Mouse (Mus musculus) heart, adult 2 months (tissue): ENCODE measurements around the gene Klkb1. TPM values are rescaled to one million over a fixed set of nuclear protein-coding genes. Genes with fewer than 3 reads are reported as not detected.

Experiments used
- DNase-seq, 2 experiments: peaks; one replicate each; pipeline ENCODE4 v3.0.0; 2021
- H3K27ac ChIP-seq: fragments of 200-600 bp; 2 replicates; pipeline ENCODE4 v1.8.1; 2022
- H3K27me3 ChIP-seq: fragments of 200-500 bp; 2 replicates; pipeline ENCODE4 v1.6.1; 2012; ENCODE audit warnings: mild to moderate bottlenecking, low read length, inconsistent platforms, mixed read lengths; ENCODE audit not compliant: control insufficient read depth, insufficient read depth
- H3K36me3 ChIP-seq: fragments of 200-500 bp; 2 replicates; pipeline ENCODE4 v1.6.1; 2012; ENCODE audit warnings: low read length, inconsistent platforms; ENCODE audit not compliant: control insufficient read depth, insufficient read depth
- H3K4me1 ChIP-seq: fragments of 200-500 bp; 2 replicates; pipeline ENCODE4 v1.6.1; 2011; ENCODE audit warnings: low read length; ENCODE audit not compliant: control insufficient read depth, insufficient read depth
- H3K4me3 ChIP-seq: fragments of 200-600 bp; 2 replicates; pipeline ENCODE4 v1.8.1; 2022
- H3K79me2 ChIP-seq: fragments of 200-500 bp; replicated peaks from 2 replicates; pipeline ENCODE4 v1.6.1; 2012; ENCODE audit warnings: mild to moderate bottlenecking, inconsistent platforms, low read length, moderate library complexity, mixed read lengths; ENCODE audit not compliant: control insufficient read depth, insufficient read depth
- H3K9ac ChIP-seq: fragments of 200-500 bp; 2 replicates; pipeline ENCODE4 v1.6.1; 2012; ENCODE audit warnings: low read depth, mild to moderate bottlenecking, control low read depth, inconsistent platforms, low read length, mixed read lengths
- CTCF ChIP-seq: fragments of 200-600 bp; IDR thresholded peaks from 2 replicates; pipeline ENCODE4 v1.8.1; 2022; ENCODE audit warnings: antibody characterized with exemption, mild to moderate bottlenecking, moderate library complexity
- EP300 ChIP-seq: fragments of 200-500 bp; IDR thresholded peaks from 2 replicates; pipeline ENCODE4 v1.6.1; 2011; ENCODE audit warnings: low read depth, low read length, control low read depth; ENCODE audit not compliant: insufficient read depth
- POLR2A ChIP-seq: fragments of 200-500 bp; IDR thresholded peaks from 2 replicates; pipeline ENCODE4 v1.6.1; 2011; ENCODE audit warnings: mild to moderate bottlenecking, low read depth, low read length, control low read depth; ENCODE audit not compliant: insufficient read depth
- WGBS: fragments of 180-500 bp; shearing (Covaris S2); methylation state at CpG from one replicate; pipeline ENCODE4 v1.1.7; 2018; 5-methylcytosine and 5-hydroxymethylcytosine counted together
- intact Hi-C: fragments of 180-260 bp; cut with DNase I; formaldehyde crosslinking; loops from one replicate; pipeline ENCODE4 v1.15.1; 2025
- polyA plus RNA-seq: library from polyadenylated mRNA; depleted of rRNA; stranded (reverse); fragments of >200 nt; gene quantifications from 2 replicates; pipeline ENCODE4 v1.2.3, GENCODE M21; 2012
- total RNA-seq, 2 experiments: library from RNA; stranded (reverse); gene quantifications; 2 replicates each; pipeline ENCODE4 v1.2.3; 2021

The Klkb1 gene
- total and polyA plus RNA-seq, 3 experiments, result 0.04 TPM; not detected in 2

- Histone ChIP-seq H3K4me3 (no peak within 1 kb of the TSS), H3K27ac (no peak within 1 kb of the TSS), H3K9ac (no peak within 1 kb of the TSS), H3K36me3 (no peaks in the 10 kb centered on the region), H3K27me3 (no peaks in the 10 kb centered on the region), H3K79me2 (no peaks in the 10 kb centered on the region), H3K4me1 (no peaks in the 10 kb centered on the region)
- no peak for DNase-seq
- intact Hi-C loops, result no loop called here
- 92% methylated on average over 13 of the region's 13 CpGs for WGBS
- TF ChIP-seq CTCF (no peak), POLR2A (no peak), EP300 (no peak)
Measured at GRCm38 (mm10) chr8:45308366-45308765, 13.7 kb upstream of the Klkb1 start, which contains the start of gene Gm45753. Gene Gm45753 (minus strand): TSS chr8:45308466.

GRCm38 (mm10) chr8:45305479-45305878, 10.8 kb upstream of the Klkb1 start:
- WGBS, result 90% methylated on average over 1 of the region's 1 CpGs
- intact Hi-C loops, result no loop called here
- no peaks in the 10 kb centered on the region for H3K27me3 ChIP-seq
- TF ChIP-seq CTCF (no peak), EP300 (no peak), POLR2A (no peak)
- H3K79me2 ChIP-seq, result no peaks in the 10 kb centered on the region
- no peak overlapping the region for H3K27ac ChIP-seq
- DNase-seq, result no peak
- no peaks in the 10 kb centered on the region for H3K36me3 ChIP-seq
- no peaks in the 10 kb centered on the region for H3K4me1 ChIP-seq
- H3K4me3 ChIP-seq, result no peak overlapping the region
- no peak overlapping the region for H3K9ac ChIP-seq

GRCm38 (mm10) chr8:45304354-45304753, 9.7 kb upstream of the Klkb1 start:
- Histone ChIP-seq H3K27me3 (no peaks in the 10 kb centered on the region), H3K4me1 (no peaks in the 10 kb centered on the region), H3K27ac (no peak overlapping the region), H3K9ac (no peak overlapping the region), H3K79me2 (no peaks in the 10 kb centered on the region), H3K36me3 (no peaks in the 10 kb centered on the region), H3K4me3 (no peak overlapping the region)
- no peak for TF ChIP-seq CTCF
- TF ChIP-seq POLR2A, result no peak
- TF ChIP-seq EP300, result no peak
- intact Hi-C loops, result no loop called here
- 83% methylated on average over 3 of the region's 3 CpGs for WGBS
- DNase-seq, result no peak

GRCm38 (mm10) chr8:45302390-45302789, 7.7 kb upstream of the Klkb1 start:
- H3K9ac ChIP-seq, result no peak overlapping the region
- DNase-seq, result no peak
- H3K4me1 ChIP-seq, result no peaks in the 10 kb centered on the region
- H3K36me3 ChIP-seq, result no peaks in the 10 kb centered on the region
- intact Hi-C loops, result no loop called here
- no peak for TF ChIP-seq EP300
- TF ChIP-seq CTCF, result no peak
- TF ChIP-seq POLR2A, result no peak
- H3K4me3 ChIP-seq, result no peak overlapping the region
- H3K27ac ChIP-seq, result no peak overlapping the region
- WGBS, result 83% methylated on average over 8 of the region's 8 CpGs
- H3K27me3 ChIP-seq, result no peaks in the 10 kb centered on the region
- no peaks in the 10 kb centered on the region for H3K79me2 ChIP-seq

- no peak for DNase-seq
- H3K79me2 ChIP-seq, result no peaks in the 10 kb centered on the region
- H3K4me1 ChIP-seq, result no peaks in the 10 kb centered on the region
- intact Hi-C loops, result no loop called here
- no peak overlapping the region for H3K9ac ChIP-seq
- no peak overlapping the region for H3K4me3 ChIP-seq
- TF ChIP-seq POLR2A, result no peak
- TF ChIP-seq EP300, result no peak
- no peak for TF ChIP-seq CTCF
- H3K36me3 ChIP-seq, result no peaks in the 10 kb centered on the region
- H3K27me3 ChIP-seq, result no peaks in the 10 kb centered on the region
- WGBS, result 68% methylated on average over 6 of the region's 6 CpGs
- no peak overlapping the region for H3K27ac ChIP-seq
Measured at GRCm38 (mm10) chr8:45295276-45295675, 617 bp upstream of the Klkb1 start.

GRCm38 (mm10) chr8:45291790-45292189, 2.9 kb downstream of the Klkb1 start:
- intact Hi-C loops, result no loop called here
- TF ChIP-seq CTCF, result no peak
- no peak for TF ChIP-seq POLR2A
- Histone ChIP-seq H3K9ac (no peak overlapping the region), H3K4me3 (no peak overlapping the region), H3K27ac (no peak overlapping the region), H3K79me2 (no peaks in the 10 kb centered on the region), H3K36me3 (no peaks in the 10 kb centered on the region), H3K4me1 (no peaks in the 10 kb centered on the region), H3K27me3 (no peaks in the 10 kb centered on the region)
- WGBS, result 90% methylated on average over 2 of the region's 2 CpGs
- DNase-seq, result no peak
